ENCODE assay signal across 8 mouse cellular contexts in genomic region chr11:70023481-70024150, GRCm38 (mm10). TPM values are rescaled to one million over a fixed set of nuclear protein-coding genes. Genes with fewer than 3 reads are reported as not detected.
DNase-seq lines count a peak whose midpoint lies in the region; ATAC-seq lines count a peak whose summit lies in the region.

No protein-coding gene starts in this region.

- no peaks in the 10 kb centered on the region for H3K27me3 ChIP-seq in embryonic facial prominence, embryonic 12.5 days
- H3K27me3 ChIP-seq in hindbrain, embryonic 13.5 days: no peaks in the 10 kb centered on the region
- no peaks in the 10 kb centered on the region for H3K27me3 ChIP-seq in midbrain, embryonic 12.5 days

- DNase-seq in left cerebral cortex, postnatal 4 days: peak; percentile 81
- no peak for DNase-seq in left cerebral cortex, adult 9 months (ENCODE audit: low spot score in 2 of 2)
- no peak for DNase-seq in adipocyte (ENCODE audit: low spot score)
- no peak for DNase-seq in gastrocnemius, postnatal 36 days
- no peak for DNase-seq in natural killer cell, adult 2 months (ENCODE audit: low spot score in 2 of 2)

- H3K4me3 ChIP-seq in embryonic facial prominence, embryonic 12.5 days: peak overlapping the region; percentile 38
- peak overlapping the region; percentile 41 for H3K4me3 ChIP-seq in hindbrain, embryonic 13.5 days
- H3K4me3 ChIP-seq in midbrain, embryonic 12.5 days: peak overlapping the region; percentile 43

- H3K4me1 ChIP-seq in embryonic facial prominence, embryonic 12.5 days: peaks cover 70% of the 10 kb centered on the region
- H3K4me1 ChIP-seq in hindbrain, embryonic 13.5 days (replicated peaks): peaks cover 91% of the 10 kb centered on the region
- H3K4me1 ChIP-seq in midbrain, embryonic 12.5 days: peaks cover 85% of the 10 kb centered on the region

- no peaks in the 10 kb centered on the region for H3K9me3 ChIP-seq in embryonic facial prominence, embryonic 12.5 days
- H3K9me3 ChIP-seq in hindbrain, embryonic 13.5 days: no peaks in the 10 kb centered on the region
- no peaks in the 10 kb centered on the region for H3K9me3 ChIP-seq in midbrain, embryonic 12.5 days

- no peaks in the 10 kb centered on the region for H3K36me3 ChIP-seq in embryonic facial prominence, embryonic 12.5 days
- no peaks in the 10 kb centered on the region for H3K36me3 ChIP-seq in hindbrain, embryonic 13.5 days
- no peaks in the 10 kb centered on the region for H3K36me3 ChIP-seq in midbrain, embryonic 12.5 days

- WGBS in embryonic facial prominence, embryonic 12.5 days: 4% methylated on average over 25 of the region's 29 CpGs
- 4% methylated on average over 20 of the region's 29 CpGs for WGBS in hindbrain, embryonic 13.5 days
- WGBS in midbrain, embryonic 12.5 days: 7% methylated on average over 22 of the region's 29 CpGs

- no peak for ATAC-seq in embryonic facial prominence, embryonic 12.5 days (ENCODE audit: insufficient number of reproducible peaks, insufficient read depth, low FRiP score, low TSS enrichment)
- no peak for ATAC-seq in hindbrain, embryonic 13.5 days (ENCODE audit: low FRiP score)
- ATAC-seq in midbrain, embryonic 12.5 days (ENCODE audit: low FRiP score, low read depth): no peak

- intact Hi-C loops in left cerebral cortex, postnatal 4 days (cut with DNase I): no loop called here
- intact Hi-C loops in gastrocnemius, postnatal 36 days (cut with DNase I): no loop called here

- H3K9ac ChIP-seq in embryonic facial prominence, embryonic 12.5 days: peak overlapping the region; percentile 46
- H3K9ac ChIP-seq in hindbrain, embryonic 13.5 days: peak overlapping the region; percentile 71
- H3K9ac ChIP-seq in midbrain, embryonic 12.5 days (replicated peaks): peak overlapping the region; percentile 50

- H3K4me2 ChIP-seq in embryonic facial prominence, embryonic 12.5 days (replicated peaks): peak overlapping the region; percentile 61
- peak overlapping the region; percentile 52 for H3K4me2 ChIP-seq in hindbrain, embryonic 13.5 days
- peak overlapping the region; percentile 66 for H3K4me2 ChIP-seq in midbrain, embryonic 12.5 days (replicated peaks)

- peak overlapping the region; percentile 18; the same call in 1 of the 2 replicates for H3K27ac ChIP-seq in embryonic facial prominence, embryonic 12.5 days
- H3K27ac ChIP-seq in hindbrain, embryonic 13.5 days: peak overlapping the region; percentile 61
- peak overlapping the region; percentile 70 for H3K27ac ChIP-seq in midbrain, embryonic 12.5 days (replicated peaks)

RNA-seq across cellular contexts. Expression of gene Dlg4, which starts 6.9 kb away (rescaled TPM):
- 100 to 1,000 TPM; 496 to 497 TPM for total RNA-seq in left cerebral cortex, postnatal 4 days (2021)
- polyA plus RNA-seq in embryonic facial prominence, embryonic 12.5 days (2016; fragmentation: Nextera tagmentation; extraction: Ambion mirVana): 12.6 and 14.9 TPM in 2 replicates
- polyA plus RNA-seq in hindbrain, embryonic 13.5 days (2015; fragmentation: Nextera tagmentation; extraction: Ambion mirVana): 28.1 TPM in 2 replicates
- polyA plus RNA-seq in midbrain, embryonic 12.5 days (2016; fragmentation: Nextera tagmentation; extraction: Ambion mirVana): 23.9 and 30.2 TPM in 2 replicates
- 1 to 10 TPM; 4.9 to 6.5 TPM for total RNA-seq in gastrocnemius, postnatal 36 days (2021)

RNA-seq across cellular contexts. Expression of gene Acadvl, which starts 8.4 kb away (rescaled TPM):
- total RNA-seq in left cerebral cortex, postnatal 4 days (2021): 10 to 100 TPM; 44.8 to 45.0 TPM
- 66.8 and 70.4 TPM in 2 replicates for polyA plus RNA-seq in embryonic facial prominence, embryonic 12.5 days (2016; fragmentation: Nextera tagmentation; extraction: Ambion mirVana)
- 56.9 and 59.4 TPM in 2 replicates for polyA plus RNA-seq in hindbrain, embryonic 13.5 days (2015; fragmentation: Nextera tagmentation; extraction: Ambion mirVana)
- 50.7 and 57.9 TPM in 2 replicates for polyA plus RNA-seq in midbrain, embryonic 12.5 days (2016; fragmentation: Nextera tagmentation; extraction: Ambion mirVana)
- total RNA-seq in gastrocnemius, postnatal 36 days (2021): 100 to 1,000 TPM; 320 to 384 TPM

RNA-seq across cellular contexts. Expression of gene Dvl2, which starts 23.2 kb away (rescaled TPM):
- 10 to 100 TPM; 38.8 to 40.1 TPM for total RNA-seq in left cerebral cortex, postnatal 4 days (2021)
- polyA plus RNA-seq in embryonic facial prominence, embryonic 12.5 days (2016; fragmentation: Nextera tagmentation; extraction: Ambion mirVana): 67.2 and 70.3 TPM in 2 replicates
- 26.8 and 28.6 TPM in 2 replicates for polyA plus RNA-seq in hindbrain, embryonic 13.5 days (2015; fragmentation: Nextera tagmentation; extraction: Ambion mirVana)
- polyA plus RNA-seq in midbrain, embryonic 12.5 days (2016; fragmentation: Nextera tagmentation; extraction: Ambion mirVana): 45.3 and 49.2 TPM in 2 replicates
- 1 to 10 TPM; 3.3 to 4.6 TPM for total RNA-seq in gastrocnemius, postnatal 36 days (2021)

RNA-seq across cellular contexts. Expression of gene Phf23, which starts 28.0 kb away (rescaled TPM):
- 10 to 100 TPM; 46.2 to 48.7 TPM for total RNA-seq in left cerebral cortex, postnatal 4 days (2021)
- polyA plus RNA-seq in embryonic facial prominence, embryonic 12.5 days (2016; fragmentation: Nextera tagmentation; extraction: Ambion mirVana): 95.1 and 99.1 TPM in 2 replicates
- polyA plus RNA-seq in hindbrain, embryonic 13.5 days (2015; fragmentation: Nextera tagmentation; extraction: Ambion mirVana): 72.9 and 74.8 TPM in 2 replicates
- polyA plus RNA-seq in midbrain, embryonic 12.5 days (2016; fragmentation: Nextera tagmentation; extraction: Ambion mirVana): 89.4 and 96.5 TPM in 2 replicates
- total RNA-seq in gastrocnemius, postnatal 36 days (2021): 10 to 100 TPM; 12.6 to 16.5 TPM

RNA-seq across cellular contexts. Expression of gene Asgr1, which starts 30.3 kb away (rescaled TPM):
- total RNA-seq in left cerebral cortex, postnatal 4 days (2021): 1 to 10 TPM; 3.7 to 3.9 TPM
- 0.51 and 0.83 TPM in 2 replicates for polyA plus RNA-seq in embryonic facial prominence, embryonic 12.5 days (2016; fragmentation: Nextera tagmentation; extraction: Ambion mirVana)
- 1.5 and 1.7 TPM in 2 replicates for polyA plus RNA-seq in hindbrain, embryonic 13.5 days (2015; fragmentation: Nextera tagmentation; extraction: Ambion mirVana)
- polyA plus RNA-seq in midbrain, embryonic 12.5 days (2016; fragmentation: Nextera tagmentation; extraction: Ambion mirVana): 0.33 and 0.89 TPM in 2 replicates
- not detected for total RNA-seq in gastrocnemius, postnatal 36 days (2021)

Comparison
In these comparisons a context has a peak if more than half of its experiments do, and no peak if none do; other contexts are left out.
1. H3K27ac ChIP-seq: peak in every context shown above with its lines; median percentile 70 in midbrain, embryonic 12.5 days; 61 in hindbrain, embryonic 13.5 days; 18 in embryonic facial prominence, embryonic 12.5 days.